Mouse (Mus musculus): Measurements from ENCODE around the gene Rnaseh2a.

GRCm38 (mm10) chr8:84965731-84966291 lies 3.8 kb downstream of the Rnaseh2a start:
- TF ChIP-seq POLR2A (IDR thresholded peaks at IDR 0.05; ENCODE audit: insufficient read depth, low read depth, low read length), result 0 out of 2 replicates have a peak, but pooled peaks have one; percentile 35
- TF ChIP-seq CTCF (IDR thresholded peaks at IDR 0.05; ENCODE audit: insufficient read depth, low read depth, low read length), result no peak
